Mouse (Mus musculus): Measurements from ENCODE around the gene Schip1.

DNA sequence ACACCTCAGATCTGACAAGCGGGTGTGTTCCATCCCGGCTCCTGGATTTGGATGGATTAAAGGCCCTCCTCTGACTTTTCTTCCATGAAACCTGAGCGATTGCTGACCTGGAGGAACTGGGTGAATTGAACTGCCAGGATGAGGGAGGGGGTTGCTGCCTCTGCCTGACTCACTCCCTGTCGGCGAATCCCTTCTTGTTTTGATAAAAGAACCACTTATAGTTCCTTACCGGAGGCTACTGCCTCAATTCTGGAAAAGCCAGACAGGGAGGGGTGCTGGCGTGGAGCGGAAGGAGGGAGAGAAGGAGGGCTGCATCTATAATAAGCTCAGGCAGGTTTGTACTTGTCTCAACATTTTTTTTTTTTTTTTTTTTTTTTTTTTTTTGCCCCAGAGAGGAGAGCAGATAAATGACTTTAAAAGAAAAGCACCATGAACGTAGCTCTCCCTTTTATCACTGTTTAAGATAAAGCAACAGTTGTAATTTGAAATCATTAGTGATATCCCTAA, 431.2 kb downstream of the Schip1 start:
- no peak for TF ChIP-seq CTCF (IDR thresholded peaks at IDR 0.05; ENCODE audit: control insufficient read depth, insufficient read depth, insufficient replicate concordance, low read depth, low read length)
- TF ChIP-seq POLR2A (IDR thresholded peaks at IDR 0.05; ENCODE audit: control insufficient read depth, low read depth, low read length) = no peak

All from testis, adult 2 months (tissue).